Mouse (Mus musculus) brain, adult 10 weeks (tissue): ENCODE results near the gene Pcx. TPM values are rescaled to one million over a fixed set of nuclear protein-coding genes. Genes with fewer than 3 reads are reported as not detected.

Experiments
- polyA plus RNA-seq: library from polyadenylated mRNA; stranded (reverse); fragments of 350-450 nt; fragmentation: Illumina TruSeq; extraction: RNeasy Lipid Tissue Mini Kit (QIAGEN cat#74804); gene quantifications from one replicate; pipeline ENCODE4 v1.2.3, GENCODE M21; 2015; ENCODE audit warnings: low read depth, low replicate concordance

The Pcx gene
- polyA plus RNA-seq = 46.9 TPM

GRCm38 (mm10) chr19:4509986-4510963 is at the start of gene Pcx:
Gene Pcx (plus strand): TSS chr19:4510472.

GRCm38 (mm10) chr19:4477345-4478189 is 32.7 kb upstream of the Pcx start, which contains the start of gene Syt12:
Gene Syt12 (minus strand): TSS chr19:4477447.

GRCm38 (mm10) chr19:4498062-4498933 is 12.0 kb upstream of the Pcx start, which contains the start of gene 2010003K11Rik:
Gene 2010003K11Rik (minus strand): TSS chr19:4498583.

DNA sequence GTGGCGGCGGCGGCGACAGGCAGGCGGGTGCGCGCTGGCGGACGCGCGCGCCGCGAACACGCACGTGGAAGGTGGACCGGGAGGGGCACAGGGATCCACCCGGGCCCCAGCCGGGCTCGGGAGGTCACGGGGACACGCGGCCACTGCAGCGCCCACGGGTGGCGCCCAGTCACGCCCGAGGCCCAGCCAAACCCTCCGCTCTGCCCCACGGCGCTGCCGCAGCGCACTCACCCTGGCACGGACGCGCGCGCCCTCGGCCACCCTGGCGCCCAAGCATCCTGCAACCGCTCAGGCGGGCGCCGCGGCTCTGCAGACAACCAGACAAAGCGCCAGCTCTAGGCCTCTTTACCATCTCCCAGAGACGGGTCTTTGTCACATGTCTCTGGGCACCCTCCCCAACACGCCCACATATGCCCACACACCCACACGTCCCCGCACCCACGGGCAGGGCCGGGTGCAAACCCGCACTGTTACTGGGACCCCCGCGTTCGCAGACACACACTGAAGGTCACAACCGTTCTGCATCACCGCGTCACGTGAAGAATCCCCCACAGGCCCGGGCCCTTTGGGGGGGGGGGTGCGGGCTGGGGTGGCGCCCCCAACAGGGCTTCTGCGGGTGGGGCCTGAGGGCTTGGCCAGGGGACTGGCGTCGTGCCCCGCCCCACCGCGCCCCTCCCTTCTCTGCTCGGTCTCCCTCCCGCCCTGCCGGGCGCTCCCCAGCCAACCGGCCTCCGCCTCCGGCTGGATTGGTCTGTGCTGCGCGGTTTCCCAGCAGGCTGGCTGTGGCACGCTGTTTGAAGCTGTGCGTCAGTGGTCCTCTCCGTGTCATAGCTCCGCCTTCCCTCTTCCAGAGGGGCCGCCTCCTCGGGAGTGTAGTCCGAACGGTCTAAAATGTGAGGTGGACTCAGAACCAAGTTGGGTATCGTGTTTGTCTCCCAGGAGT is 105.2 kb downstream of the Pcx start, which contains the start of gene Lrfn4:
TSS of gene Lrfn4 (minus strand) at position 517 of the 943 bp plus-strand sequence.

DNA sequence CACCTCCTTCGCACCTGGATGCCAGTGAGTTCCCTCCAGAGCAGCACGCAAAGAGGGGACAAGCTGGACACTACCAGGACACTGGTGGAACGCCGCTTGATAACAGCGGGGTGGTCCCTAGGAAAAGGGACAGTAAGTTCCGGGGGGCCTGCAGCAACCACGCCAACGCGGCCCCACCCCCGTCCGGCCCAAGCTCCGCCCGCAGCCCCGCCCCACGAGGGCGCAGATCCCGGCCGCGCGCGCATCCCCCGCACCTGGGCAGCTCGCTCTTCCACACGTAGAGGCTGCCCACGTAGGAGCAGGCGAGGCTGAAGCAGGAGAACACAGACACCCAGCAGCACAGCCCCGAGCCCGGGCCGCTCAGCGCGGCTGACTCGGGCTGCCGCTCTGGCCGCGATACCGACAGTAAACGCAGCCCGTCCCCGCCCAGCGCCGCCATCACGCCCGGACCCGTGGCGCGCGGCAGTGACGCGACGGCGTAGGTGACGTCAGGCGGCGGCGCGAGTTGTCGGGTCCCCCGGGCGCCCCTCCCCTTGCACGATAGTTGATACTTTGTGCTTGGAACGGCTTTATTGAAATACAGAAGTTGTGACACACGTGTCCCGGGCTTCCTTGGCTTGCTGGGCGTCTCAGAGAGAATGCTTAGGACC is 115.0 kb downstream of the Pcx start, which contains the start of gene Rce1:
TSS of gene Rce1 (minus strand) at position 463 of the 650 bp plus-strand sequence.

Other genes with a start within 250 kb of the Pcx start
- gene Ssh3, start 241.3 kb upstream of the Pcx start, polyA plus RNA-seq = 58.5 TPM
- gene Ankrd13d, start 227.3 kb upstream of the Pcx start, polyA plus RNA-seq = 55.6 TPM
- 184 TPM for gene Grk2, start 204.2 kb upstream of the Pcx start, polyA plus RNA-seq
- 41.1 TPM for gene Kdm2a, start 112.2 kb upstream of the Pcx start, polyA plus RNA-seq
- gene Rhod, start 71.0 kb upstream of the Pcx start, polyA plus RNA-seq = 1.6 TPM
- gene Syt12, start 33.0 kb upstream of the Pcx start, polyA plus RNA-seq = 33.8 TPM
- gene 2010003K11Rik, start 11.9 kb upstream of the Pcx start, polyA plus RNA-seq = not detected
- gene Lrfn4, start 105.2 kb downstream of the Pcx start, polyA plus RNA-seq = 21.6 TPM
- 33.2 TPM for gene Rce1, start 115.2 kb downstream of the Pcx start, polyA plus RNA-seq
- gene Gm960, start 188.2 kb downstream of the Pcx start, polyA plus RNA-seq = 2.2 TPM
- 238 TPM for gene Sptbn2, start 200.7 kb downstream of the Pcx start, polyA plus RNA-seq
- gene Rbm4b, start 246.0 kb downstream of the Pcx start, polyA plus RNA-seq = 28.5 TPM